Mouse (Mus musculus): ENCODE measurements around the gene Sac3d1. TPM values are rescaled to one million over a fixed set of nuclear protein-coding genes. Genes with fewer than 3 reads are reported as not detected.

Sac3d1 gene
- polyA plus RNA-seq, 1 experiment = 13.5 TPM

DNA sequence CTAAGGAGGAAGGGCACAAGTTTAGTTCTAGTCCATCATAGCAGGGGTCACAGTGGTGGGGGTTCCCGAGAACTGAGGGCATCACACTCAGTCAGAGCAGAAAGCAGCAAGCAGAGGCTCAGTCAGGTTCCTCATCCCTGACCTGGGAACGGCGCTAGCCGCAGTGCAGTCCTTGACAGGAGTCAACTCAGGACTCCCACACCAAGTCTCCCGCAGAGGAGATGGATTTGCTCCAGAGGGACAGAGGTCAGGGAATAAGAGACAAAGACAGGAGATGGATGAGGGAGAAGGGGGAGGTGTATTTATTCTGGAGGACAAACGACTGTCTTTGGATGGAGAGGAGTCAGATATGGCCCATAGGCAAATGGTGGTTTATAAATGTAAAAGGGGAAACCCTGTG is 5.3 kb downstream of the Sac3d1 start:
- H3K27me3 ChIP-seq (ENCODE audit: control insufficient read depth, insufficient read depth, low read length, poor library complexity, severe bottlenecking) = no peaks in the 10 kb centered on the region
- no peak overlapping the region for H3K27ac ChIP-seq (ENCODE audit: insufficient read depth, low read length)
- no peaks in the 10 kb centered on the region for H3K9me3 ChIP-seq (replicated peaks; ENCODE audit: control insufficient read depth, insufficient read depth, low read length, poor library complexity, severe bottlenecking)
- H3K9ac ChIP-seq (ENCODE audit: low read depth, poor library complexity, severe bottlenecking) = no peak overlapping the region
- H3K4me3 ChIP-seq (ENCODE audit: low read depth, low read length) = no peak overlapping the region
- peaks cover 14% of the 10 kb centered on the region for H3K36me3 ChIP-seq (ENCODE audit: control insufficient read depth, insufficient read depth, low read length, poor library complexity, severe bottlenecking)
- H3K4me1 ChIP-seq (ENCODE audit: control insufficient read depth, insufficient read depth, low read length) = no peaks in the 10 kb centered on the region
- TF ChIP-seq POLR2A (IDR thresholded peaks at IDR 0.05; ENCODE audit: insufficient read depth, low read length) = no peak
- no peak for TF ChIP-seq CTCF (IDR thresholded peaks at IDR 0.05; ENCODE audit: low read depth, low read length)
- TF ChIP-seq EP300 (IDR thresholded peaks at IDR 0.05; ENCODE audit: insufficient read depth, low read depth, low read length) = no peak

DNA sequence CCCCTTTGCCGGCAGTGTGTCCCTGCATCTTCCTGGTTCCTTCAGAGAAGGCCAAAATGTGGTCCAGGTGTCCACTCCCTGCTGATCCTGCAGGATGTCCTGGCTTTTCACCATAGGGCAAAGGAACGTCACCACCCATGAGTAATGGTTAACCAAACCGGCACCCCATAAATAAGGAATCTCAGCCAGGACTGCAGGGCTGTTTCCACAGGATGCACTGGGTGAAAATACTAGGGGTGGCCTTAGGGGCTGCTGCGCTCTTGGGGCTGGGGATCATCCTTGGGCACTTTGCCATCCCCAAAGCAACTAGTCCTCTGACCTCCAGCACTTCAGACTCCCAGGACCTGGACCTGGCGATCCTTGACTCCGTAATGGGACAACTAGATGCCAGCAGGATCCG is 12.9 kb downstream of the Sac3d1 start, which contains the start of gene Naaladl1:
Gene Naaladl1, plus strand, starts transcription at position 197 of the 400 bp plus-strand sequence.
- Histone ChIP-seq H3K27me3 (ENCODE audit: control insufficient read depth, insufficient read depth, low read length, poor library complexity, severe bottlenecking) (no peaks in the 10 kb centered on the region), H3K27ac (ENCODE audit: insufficient read depth, low read length) (no peak within 1 kb of the TSS), H3K4me3 (ENCODE audit: low read depth, low read length) (no peak within 1 kb of the TSS), H3K9ac (ENCODE audit: low read depth, poor library complexity, severe bottlenecking) (no peak within 1 kb of the TSS), H3K36me3 (ENCODE audit: control insufficient read depth, insufficient read depth, low read length, poor library complexity, severe bottlenecking) (0 out of 2 replicates have a peak, but pooled peaks cover 3% of the 10 kb centered on the region), H3K4me1 (ENCODE audit: control insufficient read depth, insufficient read depth, low read length) (peaks cover 2% of the 10 kb centered on the region), H3K9me3 (replicated peaks; ENCODE audit: control insufficient read depth, insufficient read depth, low read length, poor library complexity, severe bottlenecking) (no peaks in the 10 kb centered on the region)
- TF ChIP-seq POLR2A (IDR thresholded peaks at IDR 0.05; ENCODE audit: insufficient read depth, low read length) (no peak), CTCF (IDR thresholded peaks at IDR 0.05; ENCODE audit: low read depth, low read length) (no peak), EP300 (IDR thresholded peaks at IDR 0.05; ENCODE audit: insufficient read depth, low read depth, low read length) (no peak)

DNA sequence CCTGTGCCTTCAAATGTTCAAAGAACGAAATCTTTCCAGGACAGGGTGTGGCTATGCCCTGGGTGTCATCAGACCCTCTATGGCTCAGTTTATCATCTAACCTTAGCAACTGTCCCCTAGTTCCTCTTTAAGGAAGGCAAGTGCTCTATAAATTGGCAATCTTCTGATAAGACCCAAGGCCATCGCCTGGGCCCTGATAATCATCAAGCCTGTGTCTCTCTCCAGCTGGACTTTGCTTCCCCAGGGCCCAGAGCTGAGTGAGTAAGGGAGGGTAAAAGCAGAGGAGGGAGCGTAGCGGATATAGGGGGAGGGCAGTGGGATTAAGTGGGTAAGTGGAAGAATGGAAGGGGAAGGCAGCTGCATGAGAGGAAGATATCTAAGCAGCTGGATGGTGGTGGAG is 14.0 kb downstream of the Sac3d1 start:
- H3K4me1 ChIP-seq (ENCODE audit: control insufficient read depth, insufficient read depth, low read length) = peaks cover 2% of the 10 kb centered on the region
- no peak overlapping the region for H3K4me3 ChIP-seq (ENCODE audit: low read depth, low read length)
- no peaks in the 10 kb centered on the region for H3K9me3 ChIP-seq (replicated peaks; ENCODE audit: control insufficient read depth, insufficient read depth, low read length, poor library complexity, severe bottlenecking)
- H3K27ac ChIP-seq (ENCODE audit: insufficient read depth, low read length) = no peak overlapping the region
- H3K36me3 ChIP-seq (ENCODE audit: control insufficient read depth, insufficient read depth, low read length, poor library complexity, severe bottlenecking) = 0 out of 2 replicates have a peak, but pooled peaks cover 5% of the 10 kb centered on the region
- H3K27me3 ChIP-seq (ENCODE audit: control insufficient read depth, insufficient read depth, low read length, poor library complexity, severe bottlenecking) = no peaks in the 10 kb centered on the region
- H3K9ac ChIP-seq (ENCODE audit: low read depth, poor library complexity, severe bottlenecking) = no peak overlapping the region
- TF ChIP-seq EP300 (IDR thresholded peaks at IDR 0.05; ENCODE audit: insufficient read depth, low read depth, low read length) (no peak), POLR2A (IDR thresholded peaks at IDR 0.05; ENCODE audit: insufficient read depth, low read length) (no peak), CTCF (IDR thresholded peaks at IDR 0.05; ENCODE audit: low read depth, low read length) (no peak)

DNA sequence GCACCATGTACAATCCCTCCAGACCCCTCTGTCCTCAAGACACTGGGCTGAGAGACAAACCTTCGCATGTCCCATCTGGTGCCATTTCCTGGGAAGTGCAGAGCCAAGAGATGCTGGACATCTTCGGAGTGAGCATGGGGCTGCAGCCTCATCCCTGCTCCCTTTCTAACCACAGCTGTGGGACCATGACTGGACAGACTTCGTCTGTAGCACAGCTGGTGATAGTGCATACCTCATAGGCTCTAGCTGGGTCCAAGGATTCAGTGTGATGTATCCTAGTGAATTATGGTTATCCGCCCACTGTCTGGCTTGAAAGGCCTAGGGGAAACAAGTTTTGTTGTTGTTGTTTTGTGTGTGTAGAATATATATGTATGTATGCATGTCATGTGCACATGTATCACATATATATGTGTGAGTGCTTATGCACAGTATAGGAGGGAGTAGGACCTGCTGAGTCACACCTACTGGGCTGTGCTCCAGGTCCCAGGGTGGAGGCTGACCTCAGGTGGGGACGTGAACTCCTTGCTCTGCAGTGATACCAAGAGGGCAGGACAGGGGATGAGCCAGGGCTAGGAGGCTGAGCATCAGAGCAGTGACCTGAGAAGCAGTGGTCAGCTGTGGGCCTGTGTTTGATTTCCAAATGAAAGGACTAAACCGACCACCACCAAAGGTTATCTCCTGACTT is 16.1 kb downstream of the Sac3d1 start:
- H3K36me3 ChIP-seq (ENCODE audit: control insufficient read depth, insufficient read depth, low read length, poor library complexity, severe bottlenecking) = peaks cover 11% of the 10 kb centered on the region
- H3K9me3 ChIP-seq (replicated peaks; ENCODE audit: control insufficient read depth, insufficient read depth, low read length, poor library complexity, severe bottlenecking) = no peaks in the 10 kb centered on the region
- H3K27me3 ChIP-seq (ENCODE audit: control insufficient read depth, insufficient read depth, low read length, poor library complexity, severe bottlenecking) = no peaks in the 10 kb centered on the region
- peaks cover 2% of the 10 kb centered on the region for H3K4me1 ChIP-seq (ENCODE audit: control insufficient read depth, insufficient read depth, low read length)
- H3K27ac ChIP-seq (ENCODE audit: insufficient read depth, low read length) = no peak overlapping the region
- H3K4me3 ChIP-seq (ENCODE audit: low read depth, low read length) = no peak overlapping the region
- no peak for TF ChIP-seq POLR2A (IDR thresholded peaks at IDR 0.05; ENCODE audit: insufficient read depth, low read length)
- TF ChIP-seq CTCF (IDR thresholded peaks at IDR 0.05; ENCODE audit: low read depth, low read length) = no peak
- TF ChIP-seq EP300 (IDR thresholded peaks at IDR 0.05; ENCODE audit: insufficient read depth, low read depth, low read length) = no peak
- no peak overlapping the region for H3K9ac ChIP-seq (ENCODE audit: low read depth, poor library complexity, severe bottlenecking)

DNA sequence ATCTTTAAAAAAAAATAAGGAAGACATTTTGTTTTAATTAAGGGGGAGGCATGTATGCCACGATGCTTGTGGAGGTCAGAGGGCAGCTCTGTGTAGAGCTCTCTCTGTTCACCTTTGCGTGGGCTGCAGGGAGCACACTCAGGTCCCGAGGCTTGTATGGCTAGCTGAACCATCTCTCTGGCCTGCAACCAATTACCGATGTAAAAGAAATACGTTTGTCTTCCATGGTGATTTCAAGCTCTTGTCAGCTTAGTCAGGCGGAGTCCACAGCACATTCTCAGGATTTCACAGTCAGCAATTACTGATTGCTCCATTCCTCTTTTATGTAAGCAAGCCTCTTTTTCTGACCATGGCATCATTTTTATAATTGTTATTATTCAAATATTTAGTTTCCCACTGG is 17.3 kb downstream of the Sac3d1 start:
- H3K9ac ChIP-seq (ENCODE audit: low read depth, poor library complexity, severe bottlenecking) = no peak overlapping the region
- no peak overlapping the region for H3K4me3 ChIP-seq (ENCODE audit: low read depth, low read length)
- H3K27ac ChIP-seq (ENCODE audit: insufficient read depth, low read length) = no peak overlapping the region
- no peaks in the 10 kb centered on the region for H3K9me3 ChIP-seq (replicated peaks; ENCODE audit: control insufficient read depth, insufficient read depth, low read length, poor library complexity, severe bottlenecking)
- TF ChIP-seq EP300 (IDR thresholded peaks at IDR 0.05; ENCODE audit: insufficient read depth, low read depth, low read length) = no peak
- no peak for TF ChIP-seq CTCF (IDR thresholded peaks at IDR 0.05; ENCODE audit: low read depth, low read length)
- no peak for TF ChIP-seq POLR2A (IDR thresholded peaks at IDR 0.05; ENCODE audit: insufficient read depth, low read length)
- no peaks in the 10 kb centered on the region for H3K27me3 ChIP-seq (ENCODE audit: control insufficient read depth, insufficient read depth, low read length, poor library complexity, severe bottlenecking)
- peaks cover 20% of the 10 kb centered on the region for H3K36me3 ChIP-seq (ENCODE audit: control insufficient read depth, insufficient read depth, low read length, poor library complexity, severe bottlenecking)
- peaks cover 2% of the 10 kb centered on the region for H3K4me1 ChIP-seq (ENCODE audit: control insufficient read depth, insufficient read depth, low read length)

DNA sequence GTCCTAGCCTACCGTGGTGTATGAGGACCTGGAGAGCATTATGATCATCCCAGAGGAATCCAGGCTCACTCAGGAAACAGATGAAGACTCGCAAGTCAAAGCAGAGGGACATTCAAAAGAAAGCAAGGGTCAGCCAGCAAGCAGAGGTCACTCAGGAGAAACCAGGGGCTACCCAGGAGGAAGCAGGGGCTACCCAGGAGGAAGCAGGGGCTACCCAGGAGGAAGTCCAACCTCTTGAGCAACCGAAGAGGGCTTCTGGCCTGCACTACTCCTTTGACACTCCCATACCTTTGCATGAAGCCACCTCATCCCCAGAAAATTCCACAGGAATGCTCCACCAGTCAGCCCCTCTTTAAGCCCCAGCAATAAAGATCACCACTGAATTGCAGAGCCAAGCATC is 20.6 kb downstream of the Sac3d1 start:
- no peak for TF ChIP-seq EP300 (IDR thresholded peaks at IDR 0.05; ENCODE audit: insufficient read depth, low read depth, low read length)
- no peak for TF ChIP-seq POLR2A (IDR thresholded peaks at IDR 0.05; ENCODE audit: insufficient read depth, low read length)
- no peak for TF ChIP-seq CTCF (IDR thresholded peaks at IDR 0.05; ENCODE audit: low read depth, low read length)
- Histone ChIP-seq H3K4me1 (ENCODE audit: control insufficient read depth, insufficient read depth, low read length) (peaks cover 2% of the 10 kb centered on the region), H3K27me3 (ENCODE audit: control insufficient read depth, insufficient read depth, low read length, poor library complexity, severe bottlenecking) (no peaks in the 10 kb centered on the region), H3K9ac (ENCODE audit: low read depth, poor library complexity, severe bottlenecking) (no peak overlapping the region), H3K27ac (ENCODE audit: insufficient read depth, low read length) (no peak overlapping the region), H3K9me3 (replicated peaks; ENCODE audit: control insufficient read depth, insufficient read depth, low read length, poor library complexity, severe bottlenecking) (no peaks in the 10 kb centered on the region), H3K4me3 (ENCODE audit: low read depth, low read length) (no peak overlapping the region), H3K36me3 (ENCODE audit: control insufficient read depth, insufficient read depth, low read length, poor library complexity, severe bottlenecking) (peaks cover 34% of the 10 kb centered on the region)
